Mouse (Mus musculus) ovary, postnatal 14 days (tissue): ENCODE data around the gene Lamtor1.
"Not testable (repeated sequence)": the region's sequence is repeated elsewhere in the genome, so short reads cannot be mapped to it uniquely, and the experiment has no call there.

ENCODE experiments used
- DNase-seq: peaks from one replicate; pipeline ENCODE4 v3.0.0; 2022; ENCODE audit warnings: low spot score

Gene Lamtor1

DNA sequence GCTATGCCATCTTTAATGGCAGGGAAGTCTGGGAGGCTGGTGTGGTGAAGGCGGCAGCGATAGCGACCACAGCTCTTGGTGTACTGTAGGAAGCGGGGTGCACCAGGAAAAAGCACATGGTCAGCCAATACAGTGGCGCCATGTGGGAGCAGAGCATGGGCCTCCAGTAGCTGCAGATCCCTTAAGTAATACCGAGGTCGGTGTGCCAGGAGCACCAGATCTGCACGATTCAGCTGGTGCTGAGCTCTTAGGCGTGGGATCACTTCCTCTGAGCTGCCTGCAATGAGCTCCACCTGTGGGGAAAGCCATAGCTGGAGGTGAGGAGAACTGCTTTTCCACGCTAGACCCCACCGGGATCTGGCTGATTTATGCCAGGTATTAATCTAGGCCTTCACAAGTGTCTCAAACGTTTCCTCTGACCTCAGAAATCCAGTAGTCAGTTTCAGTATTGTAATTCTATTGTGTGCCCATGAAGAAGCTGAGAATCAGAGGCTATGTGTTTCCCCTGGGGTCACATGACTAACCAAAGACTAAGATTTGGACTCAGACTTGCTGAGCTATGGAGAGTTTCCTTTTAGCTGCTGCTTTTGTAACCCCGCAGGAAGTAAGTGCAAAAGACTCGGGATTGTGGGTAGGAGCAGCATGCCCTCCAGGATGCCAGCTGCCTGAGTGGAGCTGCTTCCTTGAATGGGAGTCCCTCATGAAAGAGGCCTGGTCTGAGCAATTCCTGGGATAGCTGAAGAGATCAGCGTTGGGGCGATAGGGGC lies 5.2 kb upstream of the Lamtor1 start:
- DNase-seq = no peak

DNA sequence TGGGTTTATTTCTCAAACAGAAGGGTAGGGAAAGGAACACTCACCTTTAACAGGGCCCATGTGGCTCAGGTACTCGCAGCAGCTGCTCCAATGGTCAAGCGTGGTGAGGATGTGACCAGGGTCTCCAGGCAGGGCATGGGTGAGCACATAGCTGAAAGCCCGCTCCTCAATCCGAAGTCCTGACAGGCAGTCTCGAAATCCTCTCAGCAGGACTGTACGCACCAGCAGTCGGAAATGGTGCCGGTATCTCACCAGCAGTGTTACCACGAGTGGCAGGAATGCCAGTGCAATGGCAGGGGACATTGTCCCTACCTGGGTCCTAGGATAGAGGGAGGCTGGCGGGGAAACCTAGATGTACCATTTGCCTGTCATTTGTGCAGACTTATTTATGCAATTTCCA lies 3.7 kb upstream of the Lamtor1 start:
- no peak for DNase-seq

DNA sequence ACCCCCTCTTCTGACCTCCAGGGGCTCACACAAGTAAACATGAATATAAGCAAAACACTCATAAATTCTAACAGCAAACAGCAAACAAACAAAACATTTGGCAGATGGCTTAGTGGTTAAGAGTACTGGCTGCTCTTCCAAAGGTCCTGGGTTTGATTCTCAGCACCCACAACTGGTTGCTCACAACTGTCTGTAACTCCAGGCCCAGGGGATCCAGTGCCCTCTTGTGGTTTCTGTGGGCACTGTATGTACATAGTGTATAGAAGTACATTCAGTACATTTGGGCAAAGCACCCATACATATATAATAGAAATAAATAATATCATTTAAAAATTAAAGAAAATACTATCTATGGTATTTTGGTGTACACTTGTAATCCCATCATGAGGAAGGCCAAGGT lies 2.9 kb upstream of the Lamtor1 start:
- no peak for DNase-seq

DNA sequence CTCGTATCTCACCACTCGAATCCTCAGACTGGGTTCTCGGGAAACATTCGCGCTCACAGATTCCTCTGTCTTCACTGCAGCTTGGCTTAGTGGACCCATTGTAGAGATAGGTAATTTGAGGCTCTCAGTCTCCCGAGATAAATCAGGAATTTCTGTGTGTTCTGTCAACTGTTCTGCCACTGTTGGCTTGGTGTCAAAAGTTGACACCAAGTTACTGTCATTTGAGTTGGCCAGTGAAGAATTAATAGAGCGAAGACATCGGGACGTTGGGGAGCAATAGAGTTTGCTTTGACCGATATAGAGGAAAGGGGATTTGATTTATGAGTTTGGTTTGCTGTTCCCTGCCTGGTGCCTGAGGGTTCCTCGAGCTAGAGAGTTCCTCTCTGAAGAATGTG lies 580 bp downstream of the Lamtor1 start, which contains the start of gene Tomt:
TSS of gene Tomt (minus strand) at position 73 of the 395 bp plus-strand sequence.
- no peak for DNase-seq

DNA sequence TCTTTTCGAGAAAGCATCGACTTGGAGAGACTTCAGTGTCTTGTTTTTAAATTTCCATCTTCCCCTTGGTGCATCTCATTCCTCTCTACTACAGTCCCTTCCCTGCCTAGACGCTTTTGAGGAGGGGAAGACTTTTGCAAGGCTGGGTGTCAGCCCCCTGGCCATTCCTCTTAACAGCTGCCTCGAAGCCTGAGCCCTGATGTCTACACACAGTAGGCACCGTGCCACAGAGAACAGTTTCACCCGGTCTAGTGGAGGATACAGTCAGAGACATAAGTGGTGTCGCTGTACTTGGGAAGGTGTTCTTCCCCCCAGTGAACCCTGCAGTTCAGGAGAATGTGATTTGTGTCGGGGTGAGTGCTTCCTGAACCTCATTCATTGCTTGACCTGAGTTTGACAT lies 992 bp downstream of the Lamtor1 start:
- no peak for DNase-seq

DNA sequence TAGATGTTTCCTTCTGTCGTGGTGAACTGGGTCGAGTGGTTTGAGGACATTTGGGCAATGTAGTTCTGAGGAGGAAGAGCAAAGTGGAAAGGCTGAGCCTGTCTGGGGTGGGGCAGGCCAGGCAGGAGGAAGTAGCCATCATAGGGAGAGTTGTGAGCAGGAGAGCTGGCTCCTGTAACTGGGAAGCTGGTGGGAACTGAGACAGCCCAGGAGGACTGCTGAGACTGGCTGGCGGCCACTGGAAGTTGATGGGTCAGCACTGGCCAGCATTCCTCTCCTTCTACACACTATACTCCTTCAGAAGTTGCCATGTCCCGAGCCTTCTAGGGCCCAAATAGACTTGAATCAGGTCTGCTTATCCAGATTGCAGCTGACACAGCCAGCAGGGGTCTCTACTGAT lies 2.7 kb downstream of the Lamtor1 start:
- DNase-seq = no peak

DNA sequence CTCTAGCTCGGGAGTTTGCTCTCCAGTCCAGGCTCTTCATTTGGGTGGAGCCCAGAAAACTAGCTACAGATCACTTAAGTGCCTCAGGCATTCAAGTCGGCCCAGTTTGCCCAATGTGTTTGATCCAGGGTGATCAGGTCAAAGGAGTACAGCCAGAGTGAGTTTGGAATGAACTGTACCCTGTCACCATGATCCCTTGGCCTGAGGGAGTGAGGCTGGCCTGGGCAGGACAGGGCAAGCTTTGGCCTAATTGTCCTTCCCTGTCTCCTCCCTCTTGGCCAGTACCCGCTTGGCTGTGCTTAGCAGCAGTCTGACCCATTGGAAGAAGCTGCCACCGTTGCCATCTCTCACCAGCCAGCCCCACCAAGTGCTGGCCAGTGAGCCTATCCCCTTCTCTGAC lies 4.4 kb downstream of the Lamtor1 start:
- no peak for DNase-seq

DNA sequence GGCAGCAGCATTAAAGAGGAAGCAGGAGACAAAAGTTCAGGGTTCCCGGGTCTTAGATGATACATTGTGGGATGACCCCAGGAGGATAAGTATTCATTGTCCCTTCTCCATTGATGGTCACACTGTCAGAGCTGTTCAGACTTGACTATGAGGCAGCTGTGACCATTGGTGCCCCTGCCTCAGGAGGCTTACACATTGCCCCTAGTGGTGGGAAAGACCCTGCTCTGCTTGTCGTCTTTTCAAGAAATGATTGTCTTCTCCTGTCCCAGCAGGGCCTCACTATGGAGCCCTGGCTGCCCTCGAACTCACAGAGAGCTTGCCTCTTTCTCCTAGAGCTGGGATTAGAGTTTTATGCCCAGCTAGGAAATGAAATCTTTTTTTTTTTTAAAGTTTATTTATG lies 6.3 kb downstream of the Lamtor1 start:
- no peak for DNase-seq

DNA sequence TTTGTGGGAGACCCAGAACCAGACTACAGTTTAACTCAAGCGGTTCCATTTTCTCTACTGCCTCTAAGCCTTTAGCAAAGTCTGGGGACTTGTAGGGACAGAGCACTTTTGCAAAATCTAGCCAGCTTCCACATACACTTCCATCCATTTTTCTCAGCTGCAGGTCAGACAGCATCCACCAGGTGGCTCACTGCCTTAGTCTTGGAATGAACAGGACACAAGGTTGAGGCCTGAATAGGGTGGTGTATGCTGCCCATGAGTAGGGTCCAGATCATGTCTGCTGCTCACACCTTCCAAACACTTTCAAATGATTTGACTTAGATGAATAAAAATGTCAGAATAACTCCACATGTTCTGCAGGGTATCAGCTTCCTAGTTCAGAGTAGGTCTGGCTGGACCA lies 12.4 kb downstream of the Lamtor1 start:
- peak; percentile 42 for DNase-seq

DNA sequence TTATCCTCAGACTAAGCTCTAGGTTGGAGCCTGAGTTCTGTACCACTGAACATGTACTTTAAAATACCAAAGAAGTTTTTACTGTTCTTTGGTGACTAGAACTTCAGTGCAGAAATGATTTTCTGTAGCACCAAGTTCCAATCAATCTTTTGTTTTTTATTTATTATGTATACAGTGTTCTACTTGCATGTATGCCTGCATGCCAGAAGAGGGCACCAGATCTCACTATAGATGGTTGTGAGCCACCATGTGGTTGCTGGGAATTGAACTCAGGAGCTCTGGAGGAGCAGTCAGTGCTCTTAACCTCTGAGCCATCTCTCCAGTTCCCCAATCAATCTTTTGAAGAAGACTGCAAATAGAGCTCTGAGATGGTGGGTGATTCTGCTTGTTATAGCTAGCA lies 20.2 kb downstream of the Lamtor1 start:
- DNase-seq = not testable (repeated sequence)

DNA sequence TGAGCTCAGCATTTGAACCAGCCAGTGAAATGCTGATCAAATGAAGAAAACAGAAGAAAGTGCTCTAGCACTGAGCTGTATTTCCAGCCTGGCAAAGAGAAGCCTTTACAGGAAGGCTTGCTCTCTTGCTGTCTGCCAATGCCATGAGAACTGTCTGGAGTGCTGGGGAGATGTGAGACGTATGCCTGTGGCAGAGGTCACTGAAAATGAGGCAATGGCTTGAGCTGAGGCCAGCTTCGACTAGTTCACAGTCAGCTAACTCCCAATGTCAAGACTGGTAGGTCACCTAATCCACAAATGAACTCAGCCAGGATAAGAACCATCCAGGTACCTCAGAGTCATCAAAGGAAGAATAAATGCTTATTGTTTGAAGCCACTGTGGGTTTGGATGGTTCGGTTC lies 22.4 kb downstream of the Lamtor1 start:
- no peak for DNase-seq

DNA sequence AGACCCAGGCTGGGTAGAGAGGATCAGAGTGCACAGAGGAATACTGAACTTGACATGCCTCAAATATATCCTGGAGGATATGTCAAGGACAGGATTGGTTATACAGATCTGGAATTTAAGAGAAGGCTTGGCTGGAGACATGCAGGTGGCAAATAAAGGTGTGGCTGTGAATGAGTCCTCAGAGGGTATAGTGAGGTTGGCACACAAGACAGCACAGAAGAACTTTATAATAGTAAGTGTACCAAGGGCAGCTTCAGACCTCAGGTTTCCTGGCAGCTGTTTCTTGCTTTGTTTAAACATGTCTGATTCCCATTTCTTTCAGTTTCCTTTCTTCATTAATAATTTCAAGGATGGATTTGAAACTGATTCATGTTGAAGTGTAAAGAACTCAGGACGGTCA lies 26.8 kb downstream of the Lamtor1 start:
- no peak for DNase-seq

DNA sequence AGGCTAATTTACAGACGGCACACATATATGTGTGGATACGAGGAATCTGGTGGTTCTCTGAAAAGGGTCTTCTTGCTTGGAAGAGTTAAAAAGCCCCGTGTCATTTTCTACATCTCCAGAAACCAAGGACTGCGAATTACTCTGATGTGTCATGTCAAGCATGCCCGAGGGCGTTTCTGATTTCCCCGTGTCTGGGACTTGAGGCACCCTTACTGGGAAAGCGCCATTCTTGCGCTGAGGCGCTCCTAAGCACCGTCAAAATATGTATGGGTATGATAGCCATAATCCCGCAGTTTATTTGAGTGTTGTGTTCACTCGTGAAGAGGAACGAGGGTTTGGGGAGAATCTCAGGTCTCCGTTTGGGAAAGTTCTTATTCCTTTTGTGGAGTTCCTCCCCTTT lies 27.6 kb downstream of the Lamtor1 start:
- peak; percentile 12 for DNase-seq

DNA sequence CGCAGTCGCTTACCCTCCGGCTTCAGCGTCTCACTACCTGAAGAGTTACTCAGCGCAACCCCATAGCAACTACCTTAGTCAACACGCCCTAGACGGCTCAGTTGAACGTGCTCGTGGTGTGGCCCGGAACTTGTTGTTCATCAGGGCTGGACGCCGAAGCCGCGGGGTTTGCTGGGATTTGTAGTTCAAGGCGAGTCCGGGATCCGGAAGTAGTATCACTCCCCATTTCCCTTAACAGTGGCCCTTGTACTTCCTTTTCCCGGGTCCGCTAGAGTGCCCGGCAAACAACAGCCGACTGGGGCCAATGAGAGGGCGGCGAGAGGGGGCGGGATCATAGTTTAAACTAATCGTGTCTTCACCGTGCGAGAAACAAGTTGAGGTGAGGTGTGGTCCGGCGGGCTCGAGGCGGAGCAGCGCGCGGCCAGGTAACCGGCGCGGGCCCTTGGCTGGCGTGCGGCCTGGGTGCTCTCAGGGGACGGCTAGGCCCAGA lies 28.1 kb downstream of the Lamtor1 start, which contains the start of the genes Lrrc51 and Numa1:
TSS of gene Lrrc51 (minus strand) at position 145 of the 490 bp plus-strand sequence.
TSS of gene Numa1 (plus strand) at position 361 of the 490 bp plus-strand sequence.
- peak; percentile 90 for DNase-seq

DNA sequence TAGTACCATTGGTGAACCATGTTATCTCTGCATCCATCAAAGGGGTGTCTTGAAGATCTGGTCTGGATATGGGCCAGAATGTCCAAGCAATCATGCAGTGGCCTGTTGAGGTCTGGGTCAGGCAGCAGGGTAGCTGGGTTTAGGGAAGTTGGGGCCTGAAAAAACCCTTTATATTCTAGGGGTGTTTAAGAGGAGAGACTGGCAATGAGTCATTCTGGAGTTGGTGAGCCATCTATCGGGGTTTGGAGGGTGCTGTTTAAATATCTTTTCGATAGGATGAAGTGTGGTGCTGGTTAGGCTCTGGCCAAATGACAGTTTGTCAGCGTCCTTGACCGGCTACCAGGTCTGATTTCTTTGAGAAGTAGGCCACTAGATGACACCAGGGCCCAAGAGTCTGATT lies 30.3 kb downstream of the Lamtor1 start:
- DNase-seq = no peak

DNA sequence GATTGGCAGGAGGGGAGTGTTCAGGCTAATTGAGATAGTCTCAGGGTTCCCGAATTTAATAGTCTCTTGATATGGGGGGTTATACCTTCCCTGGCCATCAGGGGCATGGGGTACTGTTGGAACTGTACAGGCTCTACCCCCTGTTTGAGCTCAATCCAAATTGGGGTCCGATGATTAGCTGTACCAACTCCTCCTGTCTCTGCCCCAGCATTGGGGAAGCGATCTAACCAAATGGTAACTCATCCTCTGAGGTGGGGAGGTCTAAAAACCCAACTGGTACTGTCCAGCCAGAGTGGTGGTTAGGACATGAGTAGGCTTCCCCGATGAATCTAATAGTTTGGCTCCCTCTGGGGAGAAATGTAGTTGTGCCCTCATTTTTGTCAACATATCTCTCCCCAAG lies 31.3 kb downstream of the Lamtor1 start:
- no peak for DNase-seq

DNA sequence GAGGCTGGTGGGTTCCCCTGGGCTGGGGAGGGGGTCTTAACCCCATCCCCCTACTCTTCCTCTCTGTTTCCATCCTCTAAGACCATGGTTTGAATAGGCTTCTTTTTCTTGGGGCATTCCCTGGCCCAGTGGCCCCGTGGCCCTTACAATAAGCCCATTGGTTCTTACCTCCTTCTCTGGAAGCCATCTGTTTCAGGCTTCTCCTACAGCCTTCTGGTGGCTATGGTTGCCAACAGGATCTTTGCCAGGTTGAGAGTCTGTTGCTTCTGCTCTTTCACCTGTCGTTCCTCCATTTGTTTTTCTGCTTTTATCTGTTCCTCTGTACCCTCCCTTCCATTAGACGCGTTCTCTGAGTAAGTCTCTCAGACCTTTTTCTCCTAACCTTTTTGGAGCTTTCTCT lies 31.9 kb downstream of the Lamtor1 start:
- no peak for DNase-seq

DNA sequence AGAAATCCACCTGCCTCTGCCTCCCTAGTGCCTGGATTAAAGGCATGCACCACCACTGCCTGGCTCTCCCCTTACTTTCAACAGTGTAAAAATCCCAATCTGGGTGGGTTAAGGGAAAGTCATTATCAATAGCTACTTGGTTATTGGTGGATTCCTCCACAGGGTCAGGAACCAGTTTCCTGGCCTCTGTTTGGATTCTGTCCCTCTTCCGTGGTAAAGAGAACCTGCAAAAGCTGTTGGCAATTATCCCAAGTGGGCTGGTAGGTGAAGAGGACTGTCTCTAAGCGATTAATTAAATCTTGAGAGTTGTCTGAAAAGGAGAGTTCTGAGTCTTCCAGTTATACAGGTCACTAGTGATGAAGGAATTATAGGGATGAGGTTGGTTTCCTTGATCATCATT lies 32.6 kb downstream of the Lamtor1 start:
- no peak for DNase-seq

DNA sequence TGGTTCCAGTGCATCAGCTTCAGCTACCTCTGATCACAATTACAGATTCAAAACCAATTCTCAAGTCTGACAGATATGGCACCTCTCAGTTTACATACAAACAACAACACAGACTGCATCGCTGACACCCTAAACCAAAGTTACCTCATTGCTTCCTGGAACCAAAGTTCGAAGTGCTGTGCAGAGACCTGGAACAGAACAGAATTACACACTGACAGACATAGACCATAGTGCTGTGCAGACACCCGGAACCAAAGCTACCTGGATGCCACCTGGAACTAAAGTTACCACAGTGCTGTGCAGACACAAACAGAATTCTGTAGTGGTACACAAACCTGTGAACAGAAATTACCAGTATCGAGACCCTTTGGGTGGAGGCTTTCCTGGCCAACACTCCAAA lies 34.1 kb downstream of the Lamtor1 start:
- no peak for DNase-seq

DNA sequence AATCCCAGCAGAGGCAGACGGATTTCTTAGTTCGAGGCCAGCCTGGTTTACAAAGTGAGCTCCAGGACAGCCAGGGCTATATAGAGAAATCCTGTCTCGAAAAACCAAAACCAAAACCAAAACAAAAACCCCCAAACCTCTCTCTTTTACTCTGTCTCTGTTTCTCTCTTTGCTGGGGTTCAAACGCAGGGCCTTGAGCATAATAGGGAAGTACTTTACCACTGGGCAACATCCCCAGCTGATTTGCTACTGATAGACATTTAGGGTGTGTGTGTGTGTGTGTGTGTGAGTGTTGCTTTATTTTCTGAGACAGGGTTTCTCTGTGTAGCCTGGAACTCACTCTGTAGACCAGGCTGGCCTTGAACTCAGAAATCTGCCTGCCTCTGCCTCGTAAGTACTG lies 43.3 kb downstream of the Lamtor1 start:
- not testable (repeated sequence) for DNase-seq

DNA sequence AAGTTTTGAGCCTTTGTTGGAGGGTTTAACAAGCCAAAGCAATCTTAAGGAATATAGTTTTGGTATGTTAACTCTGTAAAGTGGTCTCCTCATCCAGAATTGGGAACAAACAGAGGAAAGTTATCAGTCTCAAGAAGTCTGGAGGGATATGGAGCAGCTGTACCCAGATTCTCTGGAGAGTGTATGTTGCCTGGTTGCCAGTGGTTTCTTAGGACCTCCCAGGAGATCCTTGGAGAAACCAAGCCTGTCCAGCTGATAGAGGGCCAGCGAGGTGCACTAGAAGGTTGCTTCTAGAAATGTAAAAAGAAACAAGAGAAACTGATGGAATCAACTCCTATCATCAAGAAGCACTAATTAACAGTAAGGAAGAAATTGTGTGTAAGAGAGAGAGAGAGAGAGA lies 45.9 kb downstream of the Lamtor1 start:
- no peak for DNase-seq

DNA sequence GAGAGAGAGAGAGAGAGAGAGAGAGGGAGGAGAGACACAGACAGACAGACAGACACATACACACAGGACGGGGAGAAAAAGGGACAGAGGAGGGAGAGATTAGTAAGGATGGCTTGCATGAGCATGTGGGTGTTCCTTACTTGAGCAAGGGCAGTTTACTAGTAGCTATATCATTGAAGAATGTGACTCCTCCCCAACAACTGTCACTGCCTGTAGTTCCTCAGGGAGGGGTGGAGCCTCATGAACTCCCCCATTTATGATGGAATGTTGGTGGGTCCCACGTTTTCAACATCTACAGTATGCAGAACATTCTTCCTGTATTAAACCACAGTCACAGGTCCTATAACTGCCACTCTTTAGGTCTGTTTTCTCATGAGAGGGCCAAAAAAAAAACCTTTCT lies 46.4 kb downstream of the Lamtor1 start:
- no peak for DNase-seq

DNA sequence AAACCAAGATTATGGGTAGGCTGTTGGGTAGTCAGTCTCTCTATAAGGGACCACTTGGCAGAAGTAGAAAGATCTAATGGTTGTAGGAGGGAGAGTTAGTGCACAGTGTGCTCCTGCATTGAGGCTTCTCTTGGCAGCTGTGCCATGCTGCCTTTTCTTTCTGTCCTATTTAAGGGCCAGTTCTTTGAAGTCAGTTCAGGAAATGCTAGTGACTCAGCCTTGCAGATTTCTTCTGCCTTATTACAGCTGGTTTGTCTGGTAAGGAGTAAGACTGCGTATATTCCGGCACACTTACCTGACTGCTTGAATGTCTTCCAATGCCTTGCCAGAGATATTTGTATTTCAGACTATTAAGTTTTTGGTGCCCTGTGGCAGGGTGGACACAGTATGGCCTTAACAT lies 48.5 kb downstream of the Lamtor1 start:
- DNase-seq = no peak

DNA sequence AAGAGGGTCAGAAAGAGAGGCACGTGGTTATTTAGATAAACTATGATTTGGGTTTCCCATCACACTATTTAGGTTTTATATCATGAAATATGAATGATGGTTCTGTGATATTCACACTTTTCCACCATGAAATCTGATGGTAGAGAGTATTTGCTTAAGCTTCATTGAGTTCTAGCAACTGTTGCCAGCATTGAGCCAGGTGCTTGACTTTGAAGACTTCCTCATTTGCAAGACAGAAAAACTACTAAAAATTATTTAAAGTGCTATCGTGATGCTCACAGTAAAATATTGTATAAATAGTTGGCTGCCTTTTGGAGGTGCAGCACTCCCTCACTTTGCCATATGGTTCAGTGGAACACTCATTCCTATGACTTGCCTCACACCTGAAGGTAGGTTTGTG lies 49.6 kb downstream of the Lamtor1 start:
- no peak for DNase-seq
